Mouse (Mus musculus): ENCODE results near the gene Il20.

DNA sequence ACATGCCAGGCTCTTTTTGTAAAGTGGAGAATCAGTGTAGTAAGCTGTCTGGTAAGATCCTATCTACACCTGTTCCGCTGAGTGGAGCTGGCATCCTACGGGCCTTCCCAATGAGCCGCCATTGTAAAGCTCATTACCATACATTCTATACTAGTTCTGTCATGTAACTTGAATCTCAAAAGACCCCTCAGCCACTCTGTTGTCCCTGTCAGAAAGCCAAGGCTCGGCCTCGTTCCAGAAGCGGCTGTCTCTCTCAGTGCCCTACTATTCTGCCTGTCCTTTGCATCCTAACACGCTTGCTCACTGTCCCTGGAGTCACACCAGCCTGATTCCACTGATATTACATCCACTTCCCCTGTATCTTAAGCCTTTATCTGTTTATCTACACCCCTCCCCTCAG, 26.9 kb upstream of the Il20 start:
- TF ChIP-seq CTCF (IDR thresholded peaks at IDR 0.05) = no peak
- no peak for TF ChIP-seq POLR2A (IDR thresholded peaks at IDR 0.05; ENCODE audit: insufficient read depth, low read depth, low read length)

Measured in heart, adult 2 months (tissue).